Mouse (Mus musculus) cortical plate, adult 2 months (tissue): ENCODE measurements at regions not wholly inside any gene's neighbourhood (a gene's known extent, or its start where the extent isn't known, plus 50 kb on each side); places are given as distances from the start of the nearest gene placed in this dataset.

ENCODE experiments used
- H3K27ac ChIP-seq: fragments of 200-500 bp; 2 replicates; pipeline ENCODE4 v1.5.1; 2012; ENCODE audit warnings: low read length, control low read depth, inconsistent platforms; ENCODE audit not compliant: insufficient read depth
- H3K4me1 ChIP-seq: fragments of 200-500 bp; 2 replicates; pipeline ENCODE4 v1.6.1; 2011; ENCODE audit warnings: low read length; ENCODE audit not compliant: control insufficient read depth, insufficient read depth
- H3K4me3 ChIP-seq: fragments of 200-500 bp; 2 replicates; pipeline ENCODE4 v1.5.1; 2011; ENCODE audit warnings: mild to moderate bottlenecking, low read length, control low read depth; ENCODE audit not compliant: insufficient read depth
- CTCF ChIP-seq: fragments of 200-500 bp; IDR thresholded peaks from 2 replicates; pipeline ENCODE4 v1.5.1; 2011; ENCODE audit warnings: mild to moderate bottlenecking, control low read depth, low read length; ENCODE audit not compliant: insufficient read depth; ENCODE audit errors: extremely low read depth
- POLR2A ChIP-seq: fragments of 200-500 bp; IDR thresholded peaks from 2 replicates; pipeline ENCODE4 v1.6.1; 2011; ENCODE audit warnings: mild to moderate bottlenecking, low read length, control low read depth; ENCODE audit not compliant: insufficient read depth; ENCODE audit errors: extremely low read depth

GRCm38 (mm10) chr3:115553848-115554515, 160.9 kb downstream of the S1pr1 start:
- no peak overlapping the region for H3K27ac ChIP-seq
- no peaks in the 10 kb centered on the region; the same call in 1 of the 2 replicates for H3K4me1 ChIP-seq
- TF ChIP-seq CTCF (peak; percentile 14; the same call in 1 of the 2 replicates), POLR2A (no peak)
- no peak overlapping the region for H3K4me3 ChIP-seq

- TF ChIP-seq POLR2A (no peak), CTCF (peak; percentile 39)
- no peak overlapping the region for H3K4me3 ChIP-seq
- no peaks in the 10 kb centered on the region for H3K4me1 ChIP-seq
- no peak overlapping the region for H3K27ac ChIP-seq
These were observed 173.1 kb downstream of the S1pr1 start for GRCm38 (mm10) chr3:115541789-115542188.

GRCm38 (mm10) chr3:115538355-115538754, 176.5 kb downstream of the S1pr1 start:
- no peak overlapping the region for H3K27ac ChIP-seq
- no peak overlapping the region for H3K4me3 ChIP-seq
- TF ChIP-seq POLR2A (no peak), CTCF (no peak)
- H3K4me1 ChIP-seq = no peaks in the 10 kb centered on the region

GRCm38 (mm10) chr3:115532141-115532735, 182.6 kb downstream of the S1pr1 start:
- Histone ChIP-seq H3K27ac (no peak overlapping the region), H3K4me3 (no peak overlapping the region), H3K4me1 (no peaks in the 10 kb centered on the region; the same call in 1 of the 2 replicates)
- no peak for TF ChIP-seq CTCF
- no peak for TF ChIP-seq POLR2A

- no peak overlapping the region for H3K4me3 ChIP-seq
These were observed 184.4 kb downstream of the S1pr1 start for GRCm38 (mm10) chr3:115530441-115530840.

GRCm38 (mm10) chr3:115529918-115530317, 185.0 kb downstream of the S1pr1 start:
- peak; percentile 55 for TF ChIP-seq CTCF
- no peak for TF ChIP-seq POLR2A
- no peaks in the 10 kb centered on the region; the same call in 1 of the 2 replicates for H3K4me1 ChIP-seq
- H3K27ac ChIP-seq = no peak overlapping the region
- no peak overlapping the region for H3K4me3 ChIP-seq

More at GRCm38 (mm10) chr3:115530441-115530840, 184.4 kb downstream of the S1pr1 start:
- H3K27ac ChIP-seq = no peak overlapping the region
- no peaks in the 10 kb centered on the region; the same call in 1 of the 2 replicates for H3K4me1 ChIP-seq
- TF ChIP-seq POLR2A = no peak
- no peak for TF ChIP-seq CTCF

- H3K4me1 ChIP-seq = no peaks in the 10 kb centered on the region
- no peak overlapping the region for H3K4me3 ChIP-seq
- no peak overlapping the region for H3K27ac ChIP-seq
- TF ChIP-seq CTCF = no peak
- no peak for TF ChIP-seq POLR2A
These were observed 191.4 kb downstream of the S1pr1 start for GRCm38 (mm10) chr3:115523515-115523914.

GRCm38 (mm10) chr3:115515645-115516044, 199.2 kb downstream of the S1pr1 start:
- Histone ChIP-seq H3K4me3 (no peak overlapping the region), H3K4me1 (no peaks in the 10 kb centered on the region), H3K27ac (no peak overlapping the region)
- no peak for TF ChIP-seq POLR2A
- no peak for TF ChIP-seq CTCF

- TF ChIP-seq POLR2A (no peak), CTCF (no peak)
- no peak overlapping the region for H3K27ac ChIP-seq
- no peak overlapping the region for H3K4me3 ChIP-seq
- no peaks in the 10 kb centered on the region for H3K4me1 ChIP-seq
These were observed 205.2 kb downstream of the S1pr1 start for GRCm38 (mm10) chr3:115509658-115510057.

- no peak overlapping the region for H3K27ac ChIP-seq
- no peak overlapping the region for H3K4me3 ChIP-seq
- H3K4me1 ChIP-seq = no peaks in the 10 kb centered on the region; the same call in 1 of the 2 replicates
- TF ChIP-seq POLR2A (no peak), CTCF (no peak)
These were observed 217.5 kb downstream of the S1pr1 start for GRCm38 (mm10) chr3:115497420-115497819.
